Comparison of ENCODE assay signal across 16 mouse cellular contexts in the genomic region with DNA sequence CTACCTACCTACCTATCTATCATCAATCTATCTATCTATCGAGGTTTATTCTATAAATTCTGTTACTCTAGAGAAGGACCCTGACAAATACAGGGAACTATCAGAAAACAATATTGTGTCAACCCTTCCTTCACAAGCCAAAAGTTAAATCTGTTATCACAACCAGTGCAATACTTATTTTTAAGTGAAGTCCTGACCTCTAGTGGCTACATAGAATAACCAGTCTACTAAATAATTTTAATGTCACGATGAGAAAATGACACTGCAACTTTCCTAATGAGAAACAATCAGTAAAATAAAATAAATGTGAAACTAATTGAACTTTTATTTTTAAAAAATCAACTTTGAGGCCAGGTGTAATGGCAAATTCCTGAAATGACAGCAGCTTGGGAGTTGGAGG. TPM values are rescaled to one million over a fixed set of nuclear protein-coding genes. Genes with fewer than 3 reads are reported as not detected.
A peak's percentile ranks its signal among the peaks of the same experiment; 100 is the strongest.
DNase-seq lines count a peak whose midpoint lies in the region; ATAC-seq and TF ChIP-seq lines count a peak whose summit lies in the region.
"Had no signal": no experiment of that assay in that cellular context is flagged by ENCODE, and none has a peak within 500 bp of the region (broad histone marks: within the 10 kb centered on the region; RNA-seq: fewer than 3 reads in every experiment).

No protein-coding gene starts in this region.

- no peak overlapping the region for H3K4me3 ChIP-seq in kidney, embryonic 15.5 days (replicated peaks)
- no peak overlapping the region for H3K4me3 ChIP-seq in midbrain, postnatal 0 days (ENCODE audit: low read depth, low read length)
- no peak overlapping the region for H3K4me3 ChIP-seq in midbrain, embryonic 15.5 days
- H3K4me3 ChIP-seq: embryonic facial prominence, embryonic 15.5 days; heart, embryonic 12.5 days; limb, embryonic 13.5 days; megakaryocyte, embryonic 14.5 days had no signal

- peak; percentile 76 for TF ChIP-seq CTCF in midbrain, postnatal 0 days (IDR thresholded peaks at IDR 0.05)

- no peak overlapping the region for H3K9ac ChIP-seq in kidney, embryonic 15.5 days
- H3K9ac ChIP-seq in midbrain, postnatal 0 days (replicated peaks; ENCODE audit: low read length, poor library complexity, severe bottlenecking): no peak overlapping the region
- H3K9ac ChIP-seq in midbrain, embryonic 15.5 days: no peak overlapping the region
- H3K9ac ChIP-seq: embryonic facial prominence, embryonic 15.5 days; heart, embryonic 12.5 days; limb, embryonic 13.5 days had no signal

- no peaks in the 10 kb centered on the region for H3K27me3 ChIP-seq in kidney, embryonic 15.5 days
- no peaks in the 10 kb centered on the region for H3K27me3 ChIP-seq in midbrain, postnatal 0 days (ENCODE audit: insufficient read depth, low read length)
- no peaks in the 10 kb centered on the region for H3K27me3 ChIP-seq in midbrain, embryonic 15.5 days (replicated peaks)
- H3K27me3 ChIP-seq in splenic B cell, adult 2 months (ENCODE audit: control insufficient read depth, insufficient read depth, low read length, poor library complexity, severe bottlenecking): no peaks in the 10 kb centered on the region
- H3K27me3 ChIP-seq: embryonic facial prominence, embryonic 15.5 days; heart, embryonic 12.5 days; limb, embryonic 13.5 days; megakaryocyte, embryonic 14.5 days had no signal

- no peaks in the 10 kb centered on the region for H3K4me1 ChIP-seq in kidney, embryonic 15.5 days
- no peaks in the 10 kb centered on the region for H3K4me1 ChIP-seq in midbrain, postnatal 0 days (ENCODE audit: insufficient read depth, low read length)
- peaks cover 4% of the 10 kb centered on the region; the same call in 1 of the 2 replicates for H3K4me1 ChIP-seq in midbrain, embryonic 15.5 days
- H3K4me1 ChIP-seq: embryonic facial prominence, embryonic 15.5 days; heart, embryonic 12.5 days; limb, embryonic 13.5 days had no signal

- WGBS in kidney, embryonic 15.5 days: 39% methylated on average over 2 of the region's 2 CpGs
- 44% methylated on average over 2 of the region's 2 CpGs for WGBS in midbrain, postnatal 0 days
- WGBS in midbrain, embryonic 15.5 days: 54% methylated on average over 2 of the region's 2 CpGs

- no peak overlapping the region for H3K27ac ChIP-seq in kidney, embryonic 15.5 days
- no peak overlapping the region for H3K27ac ChIP-seq in midbrain, postnatal 0 days (ENCODE audit: low read depth, low read length)
- no peak overlapping the region for H3K27ac ChIP-seq in midbrain, embryonic 15.5 days
- H3K27ac ChIP-seq: embryonic facial prominence, embryonic 15.5 days; limb, embryonic 13.5 days had no signal

- no peak for ATAC-seq in CD4-positive, CD25-positive, alpha-beta regulatory T cell, adult 4 months
- no peak for ATAC-seq in kidney, embryonic 15.5 days (replicated peaks; ENCODE audit: low FRiP score)
- no peak for ATAC-seq in midbrain, postnatal 0 days (ENCODE audit: low FRiP score)
- ATAC-seq in midbrain, embryonic 15.5 days (replicated peaks): no peak

- no peak overlapping the region for H3K4me2 ChIP-seq in kidney, embryonic 15.5 days
- no peak overlapping the region for H3K4me2 ChIP-seq in midbrain, postnatal 0 days (ENCODE audit: low read depth, low read length, poor library complexity, severe bottlenecking)
- no peak overlapping the region for H3K4me2 ChIP-seq in midbrain, embryonic 15.5 days
- H3K4me2 ChIP-seq: embryonic facial prominence, embryonic 15.5 days; heart, embryonic 12.5 days; limb, embryonic 13.5 days had no signal

- no peaks in the 10 kb centered on the region for H3K36me3 ChIP-seq in kidney, embryonic 15.5 days
- H3K36me3 ChIP-seq in midbrain, postnatal 0 days (ENCODE audit: insufficient read depth, low read length): no peaks in the 10 kb centered on the region
- no peaks in the 10 kb centered on the region for H3K36me3 ChIP-seq in midbrain, embryonic 15.5 days (replicated peaks)
- no peaks in the 10 kb centered on the region for H3K36me3 ChIP-seq in splenic B cell, adult 2 months (ENCODE audit: control insufficient read depth, insufficient read depth, low read length, poor library complexity, severe bottlenecking)
- H3K36me3 ChIP-seq: embryonic facial prominence, embryonic 15.5 days; heart, embryonic 12.5 days; limb, embryonic 13.5 days had no signal

- no peaks in the 10 kb centered on the region for H3K9me3 ChIP-seq in kidney, embryonic 15.5 days (replicated peaks)
- H3K9me3 ChIP-seq in midbrain, postnatal 0 days (ENCODE audit: low read length): no peaks in the 10 kb centered on the region
- no peaks in the 10 kb centered on the region for H3K9me3 ChIP-seq in midbrain, embryonic 15.5 days
- H3K9me3 ChIP-seq: embryonic facial prominence, embryonic 15.5 days; heart, embryonic 12.5 days; limb, embryonic 13.5 days; megakaryocyte, embryonic 14.5 days had no signal

- DNase-seq in CD4-positive, CD25-positive, alpha-beta regulatory T cell, adult 2 months (ENCODE audit: low read depth, low spot score): peak; percentile 47
- peak; percentile 15 for DNase-seq in kidney, adult 9 months
- DNase-seq in midbrain, postnatal 0 days (ENCODE audit: low spot score): peak; percentile 63
- peak; percentile 47 for DNase-seq in splenic B cell, adult 2 months (ENCODE audit: low read depth, low spot score)
- DNase-seq in thymus, postnatal 36 days: no peak
- DNase-seq: cerebellum, adult 2 months; right cerebral cortex, adult 18-20 months had no signal

RNA-seq across cellular contexts. Expression of a gene that starts 3.5 kb away (rescaled TPM):
- 100 to 1,000 TPM; 245 to 256 TPM for polyA plus RNA-seq in CD4-positive, CD25-positive, alpha-beta regulatory T cell, adult 4 months (2017; shearing (Covaris generic))
- polyA plus RNA-seq in kidney, embryonic 15.5 days (2015; fragmentation: Nextera tagmentation; extraction: Ambion mirVana): 109 and 115 TPM in 2 replicates
- total RNA-seq in midbrain, postnatal 0 days (2014; rRNA removed): 34.7 and 44.6 TPM in 2 replicates
- polyA plus RNA-seq in midbrain, postnatal 0 days (2015; fragmentation: Nextera tagmentation; extraction: Ambion mirVana): 57.2 and 60.8 TPM in 2 replicates
- 79.1 and 90.1 TPM in 2 replicates for polyA plus RNA-seq in midbrain, embryonic 15.5 days (2015; fragmentation: Nextera tagmentation; extraction: Ambion mirVana)

RNA-seq across cellular contexts. Expression of a gene that starts 25.1 kb away (rescaled TPM):
- 1 to 10 TPM in 1 of 2 experiments, not detected in 1; 3.5 TPM for polyA plus RNA-seq in CD4-positive, CD25-positive, alpha-beta regulatory T cell, adult 4 months (2017; shearing (Covaris generic))
- polyA plus RNA-seq in kidney, embryonic 15.5 days (2015; fragmentation: Nextera tagmentation; extraction: Ambion mirVana): 1.5 TPM in 1 of 2 replicates, not detected in the other
- not detected in 2 replicates for total RNA-seq in midbrain, postnatal 0 days (2014; rRNA removed)
- polyA plus RNA-seq in midbrain, postnatal 0 days (2015; fragmentation: Nextera tagmentation; extraction: Ambion mirVana): 0.87 TPM in 1 of 2 replicates, not detected in the other
- polyA plus RNA-seq in midbrain, embryonic 15.5 days (2015; fragmentation: Nextera tagmentation; extraction: Ambion mirVana): not detected in 2 replicates
- total RNA-seq: adrenal gland, postnatal 4 days; layer of hippocampus, adult 18-20 months had no signal
- polyA plus RNA-seq: cerebellum, adult 2 months; embryonic facial prominence, embryonic 15.5 days had no signal

RNA-seq across cellular contexts. Expression of a gene that starts 46.1 kb away (rescaled TPM):
- polyA plus RNA-seq in CD4-positive, CD25-positive, alpha-beta regulatory T cell, adult 4 months (2017; shearing (Covaris generic)): 100 to 1,000 TPM; 218 to 259 TPM
- polyA plus RNA-seq in kidney, embryonic 15.5 days (2015; fragmentation: Nextera tagmentation; extraction: Ambion mirVana): 142 and 144 TPM in 2 replicates
- 41.4 and 44.3 TPM in 2 replicates for total RNA-seq in midbrain, postnatal 0 days (2014; rRNA removed)
- 68.4 and 71.4 TPM in 2 replicates for polyA plus RNA-seq in midbrain, postnatal 0 days (2015; fragmentation: Nextera tagmentation; extraction: Ambion mirVana)
- polyA plus RNA-seq in midbrain, embryonic 15.5 days (2015; fragmentation: Nextera tagmentation; extraction: Ambion mirVana): 74.2 and 81.5 TPM in 2 replicates

RNA-seq across cellular contexts. Expression of a gene that starts 46.2 kb away (rescaled TPM):
- polyA plus RNA-seq in CD4-positive, CD25-positive, alpha-beta regulatory T cell, adult 4 months (2017; shearing (Covaris generic)): 10 to 100 TPM; 91.2 to 92.6 TPM
- polyA plus RNA-seq in kidney, embryonic 15.5 days (2015; fragmentation: Nextera tagmentation; extraction: Ambion mirVana): 59.6 and 59.7 TPM in 2 replicates
- 18.9 and 27.3 TPM in 2 replicates for total RNA-seq in midbrain, postnatal 0 days (2014; rRNA removed)
- polyA plus RNA-seq in midbrain, postnatal 0 days (2015; fragmentation: Nextera tagmentation; extraction: Ambion mirVana): 65.8 and 65.9 TPM in 2 replicates
- 41.4 and 47.0 TPM in 2 replicates for polyA plus RNA-seq in midbrain, embryonic 15.5 days (2015; fragmentation: Nextera tagmentation; extraction: Ambion mirVana)

Comparison
In these comparisons a context has a peak if more than half of its experiments do, and no peak if none do; other contexts are left out.
1. DNase-seq: peak in CD4-positive, CD25-positive, alpha-beta regulatory T cell, adult 2 months (single experiment), kidney, adult 9 months (single experiment), midbrain, postnatal 0 days (single experiment) and splenic B cell, adult 2 months (single experiment); none in thymus, postnatal 36 days (0 of 2).